Mouse (Mus musculus): ENCODE measurements around the gene Ern1.
A peak's percentile ranks its signal among the peaks of the same experiment; 100 is the strongest.

The Ern1 gene

GRCm38 (mm10) chr11:106386409-106386808 is 101.2 kb downstream of the Ern1 start:
- DNase-seq: no peak

- no peak for DNase-seq
Measured at GRCm38 (mm10) chr11:106383051-106383790, 104.4 kb downstream of the Ern1 start.

- no peak for DNase-seq
Measured at GRCm38 (mm10) chr11:106382424-106382823, 105.2 kb downstream of the Ern1 start.

- no peak for DNase-seq
Measured at GRCm38 (mm10) chr11:106381883-106382282, 105.8 kb downstream of the Ern1 start.

GRCm38 (mm10) chr11:106381011-106381410 is 106.6 kb downstream of the Ern1 start:
- DNase-seq: no peak

- no peak for DNase-seq
Measured at GRCm38 (mm10) chr11:106374979-106375378, 112.7 kb downstream of the Ern1 start.

GRCm38 (mm10) chr11:106374559-106374958 is 113.1 kb downstream of the Ern1 start:
- no peak for DNase-seq

- DNase-seq: no peak
Measured at GRCm38 (mm10) chr11:106373998-106374397, 113.7 kb downstream of the Ern1 start.

GRCm38 (mm10) chr11:106366316-106366715 is 121.3 kb downstream of the Ern1 start:
- DNase-seq: peak; percentile 59

GRCm38 (mm10) chr11:106365366-106365765 is 122.3 kb downstream of the Ern1 start, which contains the start of gene Prr29:
Gene Prr29, plus strand, starts transcription at chr11:106365472.
- no peak for DNase-seq

- no peak for DNase-seq
Measured at GRCm38 (mm10) chr11:106364712-106365111, 122.9 kb downstream of the Ern1 start.

- no peak for DNase-seq
Measured at GRCm38 (mm10) chr11:106359350-106359749, 128.3 kb downstream of the Ern1 start.

- no peak for DNase-seq
Measured at GRCm38 (mm10) chr11:106355382-106356128, 132.1 kb downstream of the Ern1 start.

GRCm38 (mm10) chr11:106354181-106354580 is 133.5 kb downstream of the Ern1 start:
- DNase-seq: no peak

GRCm38 (mm10) chr11:106353188-106353587 is 134.5 kb downstream of the Ern1 start, which contains the start of gene Scn4a:
Gene Scn4a, minus strand, starts transcription at chr11:106353288.
- DNase-seq: no peak

GRCm38 (mm10) chr11:106351941-106352340 is 135.7 kb downstream of the Ern1 start:
- no peak for DNase-seq

- DNase-seq: no peak
Measured at GRCm38 (mm10) chr11:106351253-106351652, 136.4 kb downstream of the Ern1 start.

- no peak for DNase-seq
Measured at GRCm38 (mm10) chr11:106350853-106351252, 136.8 kb downstream of the Ern1 start.

- DNase-seq: no peak
Measured at GRCm38 (mm10) chr11:106349772-106350171, 137.9 kb downstream of the Ern1 start.

GRCm38 (mm10) chr11:106344910-106345309 is 142.7 kb downstream of the Ern1 start:
- DNase-seq: no peak

Data from right cerebral cortex, postnatal 25 days (tissue).